Mouse (Mus musculus) gastrocnemius, adult 8-10 months (tissue): Measurements from ENCODE around the gene Defb29. TPM values are rescaled to one million over a fixed set of nuclear protein-coding genes. Genes with fewer than 3 reads are reported as not detected.

Source experiments
- DNase-seq, 2 experiments: peaks; one replicate each; pipeline ENCODE4 v3.0.0; 2022; ENCODE audit warnings: low spot score in 2 of 2
- total RNA-seq, 4 experiments: library from RNA; stranded (reverse); gene quantifications; 2 replicates each; pipeline ENCODE4 v1.2.4; 2022

The Defb29 gene
- total RNA-seq: not detected

DNA sequence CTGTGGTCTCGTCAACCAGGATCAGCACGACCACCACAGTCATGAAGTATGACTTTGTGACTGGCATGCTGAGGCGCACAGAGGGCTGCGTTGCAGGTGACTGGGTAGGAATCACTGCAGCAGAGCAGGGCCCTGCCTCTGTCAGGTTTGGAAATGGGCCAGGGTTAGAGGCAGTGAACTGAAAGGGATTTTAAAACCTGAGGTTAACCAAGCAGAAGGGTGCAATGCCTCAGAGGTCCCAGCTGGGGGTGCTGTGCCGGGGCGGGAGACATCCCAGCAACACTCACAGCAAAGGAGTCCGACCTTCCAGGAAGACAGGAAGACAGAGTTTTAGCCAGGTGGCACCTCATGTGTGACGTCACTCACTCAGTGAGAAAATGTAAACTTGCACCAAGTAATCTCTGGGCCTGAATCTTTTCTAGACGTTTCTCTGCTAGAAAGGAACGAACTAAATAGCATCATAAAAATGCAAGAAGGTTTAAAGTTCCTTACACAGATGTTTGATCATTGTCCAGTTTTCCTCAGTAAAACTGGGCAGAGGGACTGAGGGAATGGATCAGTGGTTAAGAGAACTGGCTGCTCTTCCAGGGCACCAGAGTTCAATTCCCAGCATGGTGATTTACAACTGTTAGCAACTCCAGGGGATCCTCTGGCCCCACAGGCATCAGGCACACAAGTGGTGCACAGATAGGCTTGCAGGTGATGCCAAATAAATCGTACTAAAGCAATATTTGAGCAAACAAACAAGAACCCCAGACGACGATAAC is at the start of gene Defb29:
Gene Defb29 (minus strand): TSS at position 155 of the 767 bp plus-strand sequence.
- no peak for DNase-seq

DNA sequence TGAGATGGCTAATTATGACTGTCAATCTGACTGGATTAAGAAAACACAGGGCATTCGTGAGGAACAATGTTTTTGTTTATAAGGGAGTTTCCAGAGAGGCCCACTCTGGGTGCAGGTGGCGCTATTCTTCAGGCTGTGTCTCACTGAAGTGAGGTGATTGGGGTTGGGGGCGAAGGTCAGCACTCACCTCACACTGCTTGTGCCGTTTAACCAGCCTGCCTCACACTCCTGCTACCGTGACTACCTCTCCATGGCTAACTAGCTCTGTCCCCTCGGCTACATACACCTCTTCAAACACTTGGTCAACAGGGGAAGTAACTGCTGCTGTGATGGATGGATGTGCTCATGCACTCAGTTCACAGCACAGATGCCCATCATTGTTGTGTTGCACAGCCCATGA is 49.1 kb upstream of the Defb29 start:
- no peak for DNase-seq

DNA sequence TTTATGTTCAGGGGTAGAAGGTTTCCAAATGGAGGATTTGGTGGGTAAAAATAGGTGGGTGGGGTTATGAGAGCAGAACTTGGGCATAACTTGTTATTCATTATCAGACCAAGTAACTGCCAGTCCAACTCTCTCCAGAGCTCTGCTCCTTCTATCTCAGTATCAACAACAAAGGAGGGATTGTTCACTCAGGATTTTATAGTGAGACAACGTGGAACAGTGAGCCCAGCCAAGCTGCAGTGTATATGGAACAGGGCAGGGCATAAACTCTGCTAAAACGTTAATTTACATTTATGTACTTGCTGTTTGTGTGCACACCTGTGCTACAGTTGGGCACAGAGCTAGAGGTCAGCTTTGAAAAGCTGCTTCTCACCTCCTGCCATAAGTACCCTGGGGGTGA is 48.6 kb upstream of the Defb29 start:
- DNase-seq: no peak

DNA sequence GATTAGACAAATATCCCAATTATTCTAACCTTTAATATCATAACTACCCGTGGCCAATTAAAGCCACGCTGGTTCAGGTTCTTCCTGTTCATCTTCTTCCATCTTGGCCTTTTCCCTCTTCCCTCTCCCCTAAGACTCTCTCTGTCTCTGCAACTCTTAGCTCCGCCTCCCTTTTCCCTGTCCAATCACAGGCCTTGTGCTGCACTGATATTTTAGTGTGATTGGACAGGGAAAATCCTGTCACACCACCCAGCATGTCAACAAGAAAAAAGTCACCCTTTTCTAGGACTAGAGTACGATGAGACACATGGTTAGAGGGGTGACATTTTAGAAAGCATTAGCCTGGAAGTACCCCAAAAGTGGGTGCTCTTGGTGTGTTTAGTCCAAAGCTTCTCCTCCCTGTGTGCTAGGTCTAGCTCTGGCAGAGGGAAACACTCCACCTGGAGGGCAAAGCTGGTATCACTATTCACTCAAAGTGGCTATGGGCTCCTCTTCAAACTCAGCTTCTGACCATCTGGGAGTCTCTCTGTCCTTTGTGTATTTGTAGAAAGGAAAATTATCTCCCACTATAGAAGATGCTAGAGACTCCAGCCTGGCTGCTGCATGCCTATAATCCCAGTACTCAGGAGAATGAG is 47.1 kb upstream of the Defb29 start:
- DNase-seq: no peak

DNA sequence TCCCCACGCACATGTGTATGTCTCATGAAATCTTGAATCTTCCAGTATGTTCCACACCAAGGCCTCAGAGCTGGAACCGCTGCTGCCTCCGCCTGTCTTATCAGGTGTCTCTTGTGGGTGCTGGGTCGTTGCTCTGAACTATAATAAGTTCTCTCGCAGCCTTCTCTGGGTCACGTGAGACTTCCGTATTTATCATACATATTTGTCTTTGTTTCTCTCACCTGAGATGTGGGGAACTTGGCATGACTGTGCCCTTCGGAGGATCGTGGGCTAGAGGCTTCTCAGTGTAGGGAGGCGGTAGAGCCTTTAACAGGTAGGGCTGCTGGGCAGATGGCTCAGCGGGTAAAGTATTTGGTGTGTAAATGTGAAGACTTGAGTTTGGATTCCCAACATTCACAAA is 40.7 kb upstream of the Defb29 start:
- no peak for DNase-seq

DNA sequence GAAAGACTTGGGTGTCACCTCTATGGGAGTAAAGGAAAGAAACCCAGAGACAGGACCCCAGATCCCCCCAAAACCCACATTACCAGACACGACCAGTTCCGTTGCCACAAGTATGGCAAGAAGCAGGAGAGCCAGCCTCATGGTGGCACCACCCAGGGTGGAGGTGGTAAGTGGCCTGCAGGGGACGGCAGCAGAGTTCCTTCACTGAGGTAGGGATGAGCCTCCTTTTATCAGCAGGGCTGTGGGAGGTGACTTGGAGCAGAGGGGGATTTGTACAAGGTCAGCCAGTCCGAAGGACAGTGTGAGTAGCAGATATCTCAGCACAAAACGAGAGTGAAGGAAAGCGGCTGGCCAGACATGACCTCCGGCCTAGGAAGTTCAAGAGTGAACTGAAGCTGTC is 40.2 kb upstream of the Defb29 start, which contains the start of gene Defb19:
Gene Defb19 (minus strand): TSS at position 206 of the 400 bp plus-strand sequence.
- DNase-seq: no peak

DNA sequence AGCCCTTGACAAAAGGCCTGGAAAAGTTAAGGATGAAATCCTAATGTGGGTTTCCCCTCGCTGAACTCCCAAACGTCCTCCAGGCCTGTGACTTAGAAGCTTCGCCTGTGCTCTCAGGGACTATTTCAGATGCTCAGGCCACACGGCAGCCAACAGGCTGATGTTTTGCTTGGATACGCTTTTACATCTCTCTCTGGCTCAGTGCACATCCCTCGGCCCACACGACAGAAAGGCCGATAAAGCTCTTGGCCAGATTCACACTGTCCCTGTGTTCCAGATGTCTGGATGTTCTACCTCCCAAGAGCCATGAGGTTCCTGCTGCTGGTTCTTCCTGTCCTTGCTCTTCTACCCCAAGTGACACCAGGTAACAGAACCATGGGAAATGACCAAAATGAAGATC is 33.6 kb upstream of the Defb29 start:
- no peak for DNase-seq

DNA sequence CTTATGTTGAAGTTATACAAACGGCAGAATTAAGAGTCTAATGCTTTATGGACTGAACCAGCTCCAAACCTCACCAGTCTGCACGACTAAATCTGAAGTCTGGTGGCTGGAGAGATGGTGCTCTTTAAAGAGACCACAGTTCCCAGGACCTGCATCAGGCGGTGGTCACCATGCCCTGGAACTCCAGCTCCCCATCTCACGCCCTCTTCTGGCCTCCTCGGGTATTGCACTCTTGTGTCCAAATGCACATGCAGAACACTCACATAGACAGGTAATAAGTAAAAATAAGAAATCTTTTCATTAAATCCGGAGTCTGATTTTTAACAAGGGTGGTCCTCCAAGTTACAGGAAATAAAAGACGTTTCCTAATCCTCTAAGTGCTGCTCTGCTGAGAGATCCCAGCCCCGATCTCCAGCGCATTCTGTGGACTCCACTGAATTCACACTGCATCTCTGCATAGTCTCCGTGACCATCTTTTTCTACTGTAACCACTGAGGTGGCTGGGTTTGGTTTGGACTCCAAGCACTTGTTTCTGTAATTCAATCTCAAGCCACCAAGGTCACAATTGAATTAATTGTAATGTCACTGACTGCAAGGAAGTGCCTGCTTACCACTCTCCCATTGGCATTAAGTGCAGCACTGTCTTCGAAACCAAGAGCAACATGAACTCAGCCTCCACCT is 32.4 kb upstream of the Defb29 start, which contains the start of gene Defb21:
Gene Defb21 (plus strand): TSS at position 631 of the 681 bp plus-strand sequence.
- DNase-seq: no peak

DNA sequence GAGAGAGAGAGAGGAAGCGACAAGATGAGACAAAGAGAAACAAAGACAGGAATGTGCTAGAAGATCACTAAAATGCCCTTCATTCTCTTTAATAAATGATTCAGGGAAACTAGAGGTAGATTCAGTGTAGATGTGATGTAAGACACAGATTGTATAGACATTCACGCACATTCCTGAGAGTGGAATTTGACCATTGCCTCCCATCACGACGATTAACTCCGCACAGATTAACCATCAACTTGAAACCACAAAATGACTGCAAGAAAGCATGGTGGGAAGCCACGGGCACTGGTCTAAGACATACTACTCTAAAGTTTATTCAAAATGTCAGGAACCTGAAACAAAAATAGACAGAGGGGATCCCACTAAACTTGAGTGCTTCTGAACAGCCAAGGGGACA is 30.4 kb upstream of the Defb29 start:
- no peak for DNase-seq

DNA sequence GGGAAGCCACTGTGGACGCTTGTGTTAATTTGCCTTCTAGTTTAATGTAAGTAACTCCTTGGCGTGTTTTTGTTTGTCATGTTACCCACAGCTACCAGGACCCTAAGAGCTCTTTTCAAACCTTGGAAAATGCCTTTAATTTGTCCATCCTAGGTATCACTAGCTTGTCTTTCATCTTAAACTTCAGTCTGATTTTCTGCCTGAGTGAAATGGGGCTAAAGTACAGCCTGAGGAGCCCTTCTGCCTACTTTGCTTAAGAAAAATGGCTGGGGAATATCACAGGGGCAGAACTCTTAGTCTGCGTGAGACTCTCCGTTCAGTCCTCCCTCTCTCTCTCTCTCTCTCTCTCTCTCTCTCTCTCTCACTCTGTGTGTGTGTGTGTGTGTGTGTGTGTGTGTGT is 30.0 kb upstream of the Defb29 start:
- no peak for DNase-seq

DNA sequence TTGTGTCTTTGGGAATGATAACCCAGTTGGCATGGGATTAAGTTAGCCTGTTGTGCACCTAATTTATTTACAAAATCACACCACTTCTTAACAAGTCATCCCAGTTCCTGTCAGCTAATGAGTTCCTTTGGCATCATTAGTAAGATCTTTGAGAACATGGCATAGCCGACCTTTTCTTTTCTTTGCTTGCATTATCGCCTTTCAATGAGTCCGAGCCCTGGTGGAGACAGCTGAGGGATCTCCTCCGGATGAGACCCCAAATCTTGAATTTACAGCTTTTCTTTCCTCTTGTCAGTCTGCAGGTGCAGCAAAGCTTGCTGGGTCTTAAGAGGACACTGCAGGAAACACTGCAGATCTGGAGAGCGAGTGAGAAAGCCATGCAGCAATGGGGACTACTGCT is 29.1 kb upstream of the Defb29 start, which contains the start of gene Gm17416:
Gene Gm17416 (plus strand): TSS at position 301 of the 400 bp plus-strand sequence.
- no peak for DNase-seq

DNA sequence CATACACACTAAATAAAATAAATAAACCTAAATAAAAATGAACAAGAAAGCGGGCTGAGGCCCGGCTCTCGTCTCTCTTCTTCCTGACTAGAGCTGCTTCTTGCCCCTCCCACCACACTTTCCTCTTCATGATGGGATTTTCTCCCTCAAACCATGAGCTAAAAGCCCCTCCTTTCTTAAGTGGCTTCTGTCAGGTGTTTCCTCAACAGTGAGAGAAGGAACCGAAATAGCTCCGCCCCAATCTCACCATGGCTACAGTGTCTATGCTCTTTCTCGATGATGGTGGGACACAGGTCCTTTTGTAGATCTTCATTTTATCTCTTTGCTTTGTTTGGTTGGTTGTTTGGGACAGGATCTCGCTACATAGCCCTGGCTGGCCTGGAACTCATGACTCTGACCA is 16.8 kb upstream of the Defb29 start:
- DNase-seq: no peak

DNA sequence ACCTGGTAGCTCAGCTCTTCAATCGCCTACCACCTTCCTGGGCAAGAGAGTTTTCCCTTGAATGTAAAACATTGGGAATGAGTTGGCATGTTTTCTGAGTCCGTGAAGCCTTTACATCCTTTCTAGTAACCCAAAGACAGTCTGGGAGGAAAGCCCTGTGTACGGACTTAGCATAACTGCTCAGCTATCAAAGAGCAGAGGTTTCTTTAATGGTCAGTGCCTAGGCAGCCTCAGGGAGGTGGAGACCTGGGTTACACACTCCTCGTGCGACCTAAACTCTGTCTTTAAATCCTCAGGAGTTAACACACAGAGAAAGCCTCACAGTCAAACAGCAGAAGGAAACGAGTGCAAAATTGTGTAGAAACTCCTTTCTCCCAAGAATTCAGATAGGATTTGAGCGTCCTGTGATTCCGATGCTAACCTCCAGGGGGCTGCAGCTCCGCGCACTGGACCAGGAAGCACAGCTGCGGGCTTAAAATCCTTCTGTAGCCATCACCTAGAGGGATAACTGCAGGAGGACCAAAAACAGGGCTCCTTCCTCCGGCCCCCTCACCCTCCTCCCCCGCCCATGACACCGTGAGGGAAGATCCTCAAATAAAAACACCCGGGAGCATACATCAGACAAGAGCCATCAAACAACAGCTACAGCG is 14.0 kb upstream of the Defb29 start:
- peak in 1 of 2 experiments; percentile 14 for DNase-seq

DNA sequence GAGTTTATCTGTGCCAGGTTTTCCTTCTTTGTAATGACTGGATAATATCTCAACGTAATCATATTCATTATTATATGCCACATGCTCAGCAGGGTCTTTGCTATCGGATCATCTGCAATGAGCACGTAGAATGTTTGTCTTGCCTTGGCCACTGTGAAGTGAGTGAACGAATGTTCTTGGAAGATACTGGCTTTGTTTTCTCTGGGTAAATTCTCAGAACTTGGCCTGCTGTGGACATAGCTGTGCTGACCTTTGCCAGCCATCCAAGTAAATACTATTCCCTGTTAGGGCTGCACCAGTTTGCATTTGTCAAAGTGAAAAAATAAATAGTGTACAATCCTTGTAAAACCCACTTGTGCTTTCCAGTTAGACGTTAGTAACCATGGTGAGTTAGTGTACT is 8.2 kb upstream of the Defb29 start:
- no peak for DNase-seq

DNA sequence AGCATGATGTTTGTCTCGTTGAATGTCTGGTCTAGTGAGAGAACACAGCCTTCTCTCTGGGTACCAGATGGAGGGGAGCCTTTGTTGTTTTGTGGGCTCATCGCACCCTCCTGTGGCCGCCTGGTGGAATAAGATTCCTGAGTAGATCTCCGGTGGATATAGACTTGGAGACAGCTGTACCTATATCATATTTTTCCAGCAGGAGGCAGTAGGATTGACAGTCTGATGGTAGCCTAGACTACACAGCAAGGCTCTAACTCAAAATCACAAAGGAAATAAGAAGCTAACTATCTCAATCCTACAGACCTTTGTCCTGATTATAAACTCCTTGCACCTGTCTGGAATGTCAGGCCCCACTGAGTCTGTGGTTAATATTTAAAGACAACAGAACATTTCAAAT is 4.8 kb upstream of the Defb29 start:
- DNase-seq: no peak

DNA sequence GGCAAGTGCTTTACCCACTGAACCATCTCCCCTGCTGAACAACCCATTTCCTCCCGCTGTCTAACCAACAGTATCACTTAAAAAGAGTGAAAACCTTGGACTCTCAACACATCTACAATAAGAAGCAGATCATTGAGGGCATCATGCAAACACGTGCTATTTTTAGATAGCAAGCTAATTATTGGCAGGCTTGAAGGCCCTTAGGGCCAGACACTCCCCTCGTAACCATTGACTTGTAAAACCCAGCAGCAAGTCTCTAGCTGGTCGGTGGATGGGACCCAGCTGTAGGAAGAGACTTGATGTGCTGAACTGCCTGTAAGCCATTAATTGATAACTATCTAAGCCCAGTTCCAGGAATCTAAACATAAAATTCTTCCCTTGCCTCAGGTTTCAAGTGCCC is 3.6 kb upstream of the Defb29 start:
- no peak for DNase-seq

DNA sequence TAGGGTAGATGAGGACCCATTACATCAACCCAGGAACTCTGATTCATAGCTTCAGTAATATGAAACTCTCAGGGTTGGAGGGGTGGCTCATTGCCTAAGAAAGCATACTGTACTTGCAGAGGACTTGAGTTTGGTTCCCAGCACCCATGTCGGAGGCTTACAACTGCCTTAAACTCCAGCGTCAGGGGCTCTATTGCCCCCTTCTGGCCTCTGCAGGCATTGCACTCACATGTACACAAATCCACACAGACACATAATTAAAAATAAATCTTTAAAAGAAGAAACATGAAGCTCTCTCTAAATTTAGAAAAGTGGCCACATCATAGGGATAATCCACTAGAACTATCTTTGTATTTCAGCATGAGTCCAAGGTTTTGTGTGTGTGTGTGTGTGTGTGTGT is 3.0 kb upstream of the Defb29 start:
- DNase-seq: no peak

DNA sequence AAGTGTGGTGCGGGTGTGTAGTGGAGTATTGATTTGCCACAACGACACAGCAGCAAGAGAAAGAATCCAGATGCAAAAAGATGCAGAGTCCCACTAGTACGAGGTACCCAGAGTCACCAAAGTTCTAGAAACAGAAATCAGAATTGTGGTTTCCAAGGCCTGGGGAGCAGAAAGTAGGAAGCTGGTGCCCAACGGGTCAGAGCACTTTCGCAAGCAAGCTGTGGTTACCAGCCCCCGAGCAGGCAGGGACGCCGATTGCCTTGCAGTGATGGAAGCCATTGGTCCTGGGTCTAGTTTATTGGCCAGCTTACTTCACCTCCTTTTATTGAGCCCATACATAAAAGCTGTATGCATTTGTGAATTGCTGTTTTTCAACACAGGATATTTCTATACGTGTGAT is 2.1 kb upstream of the Defb29 start:
- DNase-seq: no peak

DNA sequence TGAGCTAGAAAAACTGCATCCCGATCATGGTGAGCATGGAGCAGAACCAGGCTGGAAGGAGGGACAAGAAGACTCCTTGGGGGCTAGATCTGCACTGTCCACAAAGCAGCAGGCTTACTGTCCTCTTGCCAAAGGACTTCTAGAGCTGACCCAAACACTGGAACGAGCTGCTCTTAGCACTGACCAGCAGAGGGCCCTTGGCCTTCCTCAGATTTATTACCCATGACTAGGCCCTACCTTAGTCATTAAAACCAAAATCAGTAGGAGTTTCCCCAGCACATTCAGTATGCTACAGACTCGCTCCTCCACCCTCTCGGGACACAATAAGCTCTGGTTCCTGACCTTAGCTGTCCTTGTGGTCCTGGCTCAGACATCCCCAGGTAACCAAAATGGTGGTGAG is 21.9 kb downstream of the Defb29 start, which contains the start of gene Defb28:
Gene Defb28 (plus strand): TSS at position 275 of the 400 bp plus-strand sequence.
- no peak for DNase-seq

DNA sequence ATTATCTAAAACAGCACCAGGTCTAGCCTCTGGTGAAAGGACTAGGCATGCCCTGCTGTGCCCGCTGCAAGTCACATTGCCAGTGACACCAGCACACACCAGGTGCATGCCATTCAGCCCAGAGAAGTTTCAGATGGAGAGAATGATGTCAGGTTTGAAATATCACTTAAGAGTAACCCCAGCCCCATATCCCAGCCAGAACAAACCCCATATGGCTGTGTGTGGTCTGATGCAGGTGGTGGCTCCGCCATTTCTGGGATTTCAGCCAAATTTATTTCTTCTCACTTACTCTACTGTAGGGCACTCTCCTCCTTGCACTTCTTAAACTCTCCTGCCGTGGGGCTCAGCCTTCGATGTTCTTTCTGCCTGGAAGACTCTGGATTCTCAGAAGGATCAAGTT is 23.8 kb downstream of the Defb29 start:
- DNase-seq: no peak

DNA sequence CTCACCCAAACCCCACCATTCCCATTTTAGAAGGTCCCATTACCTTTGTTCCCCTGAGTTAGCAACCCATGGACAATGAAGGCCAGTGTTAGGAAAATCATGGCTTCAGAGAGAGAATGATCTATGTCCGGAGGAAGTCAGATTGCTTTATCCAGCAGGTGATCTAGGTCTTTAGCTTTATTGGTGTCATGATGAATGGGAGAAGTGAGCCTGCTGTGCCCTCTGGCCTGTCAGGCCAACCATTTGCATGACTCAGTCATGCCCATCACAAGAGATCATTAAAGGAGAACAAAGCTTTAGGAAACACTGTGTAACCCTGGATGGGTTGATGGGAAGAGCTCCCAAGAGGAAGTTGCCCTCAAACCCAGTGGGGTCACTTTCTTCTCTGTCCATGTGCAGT is 28.3 kb downstream of the Defb29 start, which contains the start of gene Defb26:
Gene Defb26 (minus strand): TSS at position 101 of the 400 bp plus-strand sequence.
- DNase-seq: no peak

DNA sequence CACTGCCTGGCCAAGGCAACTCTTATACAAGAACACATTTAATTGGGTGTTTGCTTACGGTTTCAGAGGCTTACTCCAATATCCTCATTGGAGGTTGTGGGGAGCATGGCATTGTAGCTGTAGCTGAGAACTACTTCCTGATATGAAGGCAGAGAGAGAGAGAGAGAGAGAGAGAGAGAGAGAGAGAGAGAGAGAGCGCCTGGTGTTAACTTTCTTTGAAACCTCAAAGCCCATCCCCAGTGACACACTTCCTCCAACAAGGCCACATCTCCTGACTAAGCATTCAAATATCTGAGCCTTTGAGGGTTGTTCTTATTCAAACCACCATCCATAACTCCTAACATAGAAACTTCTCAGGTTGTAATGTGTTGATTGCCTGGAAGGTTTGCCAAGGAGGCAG is 35.9 kb downstream of the Defb29 start:
- DNase-seq: no peak
